Mouse (Mus musculus) forebrain, embryonic 16.5 days (tissue): ENCODE data around the gene Lmna. TPM values are rescaled to one million over a fixed set of nuclear protein-coding genes. Genes with fewer than 3 reads are reported as not detected.

ENCODE experiments used
- ATAC-seq: fragments of 200-750 bp; cut with Nextera tagmentation; 2 replicates; pipeline ENCODE4 v1.8.0; 2017; ENCODE audit warnings: mild to moderate bottlenecking, moderate library complexity
- H3K27ac ChIP-seq: fragments of 300-500 bp; sonication (generic); 2 replicates; pipeline ENCODE4 v1.5.1; 2014; ENCODE audit warnings: low read length, control low read depth
- H3K27me3 ChIP-seq: fragments of 300-500 bp; sonication (generic); replicated peaks from 2 replicates; pipeline ENCODE4 v1.6.1; 2014; ENCODE audit warnings: low read length; ENCODE audit not compliant: control insufficient read depth, insufficient read depth
- H3K36me3 ChIP-seq: fragments of 300-500 bp; sonication (generic); 2 replicates; pipeline ENCODE4 v1.6.1; 2014; ENCODE audit not compliant: control insufficient read depth, insufficient read depth
- H3K4me1 ChIP-seq: fragments of 300-500 bp; sonication (generic); replicated peaks from 2 replicates; pipeline ENCODE4 v1.6.1; 2014; ENCODE audit warnings: low read length; ENCODE audit not compliant: control insufficient read depth, insufficient read depth
- H3K4me2 ChIP-seq: fragments of 300-500 bp; sonication (generic); 2 replicates; pipeline ENCODE4 v1.6.1; 2014; ENCODE audit warnings: mild to moderate bottlenecking, low read length, control low read depth
- H3K4me3 ChIP-seq: fragments of 300-500 bp; sonication (generic); replicated peaks from 2 replicates; pipeline ENCODE4 v1.5.1; 2014; ENCODE audit warnings: mild to moderate bottlenecking, low read length, control low read depth
- H3K9ac ChIP-seq: fragments of 300-500 bp; sonication (generic); replicated peaks from 2 replicates; pipeline ENCODE4 v1.6.1; 2014; ENCODE audit warnings: low read depth, low read length, control low read depth
- H3K9me3 ChIP-seq: fragments of 300-500 bp; sonication (generic); 2 replicates; pipeline ENCODE4 v1.6.1; 2016; ENCODE audit warnings: low read length; ENCODE audit not compliant: control insufficient read depth
- WGBS: fragments of 180-500 bp; shearing (Covaris S2); extraction: QIAGEN DNeasy Blood & Tissue Kit; methylation state at CpG from one replicate; pipeline ENCODE4 v1.1.7; 2014; 5-methylcytosine and 5-hydroxymethylcytosine counted together
- polyA plus RNA-seq: library from polyadenylated mRNA; unstranded; fragments of >200 nt; fragmentation: Nextera tagmentation; extraction: Ambion mirVana; gene quantifications from 2 replicates; pipeline ENCODE4 v1.2.1, GENCODE M21; 2015

Lmna gene
- polyA plus RNA-seq, 1 experiment from 2014 or later, result 26.9 TPM

- Histone ChIP-seq H3K9me3 (no peaks in the 10 kb centered on the region), H3K27me3 (no peaks in the 10 kb centered on the region), H3K36me3 (no peaks in the 10 kb centered on the region), H3K4me1 (peaks cover 10% of the 10 kb centered on the region; the same call in 1 of the 2 replicates), H3K4me3 (no peak overlapping the region), H3K4me2 (no peak overlapping the region), H3K9ac (no peak overlapping the region), H3K27ac (no peak overlapping the region)
- WGBS, result 61% methylated on average over 12 of the region's 12 CpGs
- ATAC-seq, result no peak
These were observed 59.2 kb downstream of the Lmna start for GRCm38 (mm10) chr3:88450379-88451131.

- 7% methylated on average over 21 of the region's 21 CpGs for WGBS
- Histone ChIP-seq H3K27ac (no peak overlapping the region), H3K4me1 (peaks cover 8% of the 10 kb centered on the region; the same call in 1 of the 2 replicates), H3K4me3 (peak overlapping the region; percentile 23), H3K36me3 (no peaks in the 10 kb centered on the region), H3K9ac (peak overlapping the region; percentile 38; the same call in 1 of the 2 replicates), H3K27me3 (no peaks in the 10 kb centered on the region), H3K9me3 (no peaks in the 10 kb centered on the region), H3K4me2 (peak overlapping the region; percentile 44)
- peak; percentile 62; the same call in 1 of the 2 replicates for ATAC-seq
These were observed 60.2 kb downstream of the Lmna start for GRCm38 (mm10) chr3:88449395-88450023.

- Histone ChIP-seq H3K9me3 (no peaks in the 10 kb centered on the region), H3K4me1 (peaks cover 8% of the 10 kb centered on the region; the same call in 1 of the 2 replicates), H3K4me2 (no peak overlapping the region), H3K27ac (no peak overlapping the region), H3K4me3 (no peak overlapping the region), H3K9ac (no peak overlapping the region), H3K36me3 (no peaks in the 10 kb centered on the region), H3K27me3 (no peaks in the 10 kb centered on the region)
- 93% methylated on average over 8 of the region's 8 CpGs for WGBS
- no peak for ATAC-seq
These were observed 61.3 kb downstream of the Lmna start for GRCm38 (mm10) chr3:88448443-88448842.

- Histone ChIP-seq H3K9ac (no peak overlapping the region), H3K27ac (no peak overlapping the region), H3K4me3 (no peak overlapping the region), H3K36me3 (no peaks in the 10 kb centered on the region), H3K4me2 (no peak overlapping the region), H3K27me3 (no peaks in the 10 kb centered on the region), H3K4me1 (peaks cover 8% of the 10 kb centered on the region; the same call in 1 of the 2 replicates), H3K9me3 (no peaks in the 10 kb centered on the region)
- WGBS, result 65% methylated on average over 8 of the region's 8 CpGs
- no peak for ATAC-seq
These were observed 62.0 kb downstream of the Lmna start for GRCm38 (mm10) chr3:88447676-88448183.

GRCm38 (mm10) chr3:88446471-88447123, 63.2 kb downstream of the Lmna start:
- H3K27me3 ChIP-seq, result 0 out of 2 replicates have a peak, but pooled peaks cover 2% of the 10 kb centered on the region
- no peaks in the 10 kb centered on the region for H3K9me3 ChIP-seq
- no peak overlapping the region for H3K27ac ChIP-seq
- no peak overlapping the region for H3K4me2 ChIP-seq
- peaks cover 8% of the 10 kb centered on the region; the same call in 1 of the 2 replicates for H3K4me1 ChIP-seq
- 86% methylated on average over 8 of the region's 8 CpGs for WGBS
- no peaks in the 10 kb centered on the region for H3K36me3 ChIP-seq
- H3K4me3 ChIP-seq, result no peak overlapping the region
- no peak overlapping the region for H3K9ac ChIP-seq
- ATAC-seq, result no peak

GRCm38 (mm10) chr3:88442888-88443287, 66.9 kb downstream of the Lmna start:
- peaks cover 1% of the 10 kb centered on the region; the same call in 1 of the 2 replicates for H3K36me3 ChIP-seq
- H3K4me3 ChIP-seq, result no peak overlapping the region
- no peak overlapping the region for H3K4me2 ChIP-seq
- H3K27ac ChIP-seq, result no peak overlapping the region
- WGBS, result 76% methylated on average over 7 of the region's 7 CpGs
- H3K27me3 ChIP-seq, result 0 out of 2 replicates have a peak, but pooled peaks cover 2% of the 10 kb centered on the region
- no peak for ATAC-seq
- H3K4me1 ChIP-seq, result peaks cover 5% of the 10 kb centered on the region; the same call in 1 of the 2 replicates
- H3K9me3 ChIP-seq, result no peaks in the 10 kb centered on the region
- no peak overlapping the region for H3K9ac ChIP-seq

- Histone ChIP-seq H3K4me2 (no peak overlapping the region), H3K4me1 (peaks cover 5% of the 10 kb centered on the region; the same call in 1 of the 2 replicates), H3K9ac (no peak overlapping the region), H3K27ac (no peak overlapping the region), H3K27me3 (0 out of 2 replicates have a peak, but pooled peaks cover 2% of the 10 kb centered on the region), H3K36me3 (peaks cover 2% of the 10 kb centered on the region; the same call in 1 of the 2 replicates), H3K9me3 (no peaks in the 10 kb centered on the region), H3K4me3 (no peak overlapping the region)
- ATAC-seq, result no peak
- 84% methylated on average over 12 of the region's 12 CpGs for WGBS
These were observed 67.3 kb downstream of the Lmna start for GRCm38 (mm10) chr3:88442488-88442887.

GRCm38 (mm10) chr3:88440500-88441381, 69.0 kb downstream of the Lmna start:
- Histone ChIP-seq H3K9me3 (no peaks in the 10 kb centered on the region), H3K4me1 (peaks cover 9% of the 10 kb centered on the region), H3K27me3 (0 out of 2 replicates have a peak, but pooled peaks cover 2% of the 10 kb centered on the region), H3K27ac (no peak overlapping the region), H3K36me3 (peaks cover 4% of the 10 kb centered on the region; the same call in 1 of the 2 replicates), H3K4me2 (peak overlapping the region; percentile 21), H3K9ac (no peak overlapping the region), H3K4me3 (no peak overlapping the region)
- 21% methylated on average over 26 of the region's 27 CpGs for WGBS
- ATAC-seq, result 0 out of 2 replicates have a peak, but pooled peaks have one; percentile 19
